ENCODE assay signal across 16 mouse cellular contexts in genomic region chr10:60016223-60016622, GRCm38 (mm10). TPM values are rescaled to one million over a fixed set of nuclear protein-coding genes. Genes with fewer than 3 reads are reported as not detected.
DNase-seq lines count a peak whose midpoint lies in the region; TF ChIP-seq lines count a peak whose summit lies in the region.
"Had no signal": no experiment of that assay in that cellular context is flagged by ENCODE, and none has a peak within 500 bp of the region (broad histone marks: within the 10 kb centered on the region; RNA-seq: fewer than 3 reads in every experiment).

No protein-coding gene starts in this region.

- DNase-seq in CH12.LX (ENCODE audit: extremely low read depth) = no peak
- no peak for DNase-seq in spleen, postnatal 36 days (ENCODE audit: low spot score in 2 of 2)
- DNase-seq: adrenal gland, adult 2 months; adrenal gland, adult 8-10 months; adrenal gland, postnatal 10 days; adrenal gland, postnatal 14 days; adrenal gland, postnatal 25 days; adrenal gland, postnatal 36 days; B cell, adult 2 months; cerebellum, adult 11 months; cerebellum, adult 11-12 months; cerebellum, adult 18-20 months; cerebellum, adult 2 months; cerebellum, adult 8-10 months had no signal

- no peak overlapping the region for H3K4me3 ChIP-seq in CH12.LX (replicated peaks in 1 of 3; ENCODE audit: low read depth in 2 of 3, low read length in 2 of 3, poor library complexity in 1 of 3)

- H3K4me1 ChIP-seq in CH12.LX (ENCODE audit: control insufficient read depth in 1 of 2, insufficient read depth in 2 of 2) = peaks cover 0 to 8% of the 10 kb centered on the region in 2 experiments; a peak in 2 of 4 replicates

- peaks cover 40 to 83% of the 10 kb centered on the region in 2 experiments for H3K36me3 ChIP-seq in CH12.LX (replicated peaks in 1 of 2; ENCODE audit: control insufficient read depth in 1 of 2, insufficient read depth in 1 of 2, low read length in 1 of 2)

- peak overlapping the region; percentile 27 for H3K27ac ChIP-seq in CH12.LX (ENCODE audit: insufficient read depth, low read depth)

- H3K9ac ChIP-seq in CH12.LX (ENCODE audit: insufficient read depth, low read depth) = no peak overlapping the region

- no peak for TF ChIP-seq RAD21 in CH12.LX (IDR thresholded peaks at IDR 0.05; ENCODE audit: low read depth, low read length)

- no peaks in the 10 kb centered on the region for H3K79me2 ChIP-seq in CH12.LX (replicated peaks; ENCODE audit: control insufficient read depth, extremely low read depth, insufficient read depth, poor library complexity, severe bottlenecking)

- in situ Hi-C loops in CH12.LX (cut with MboI; ENCODE audit: low pct_ligation_motif_present, low pct_unique_long_range_greater_than_20kb, low sequenced_read_pairs) = no loop called here

- no peak for TF ChIP-seq POLR2A in CH12.LX (IDR thresholded peaks at IDR 0.05; ENCODE audit: low read depth, low read length)

- H3K27me3 ChIP-seq in CH12.LX (replicated peaks) = no peaks in the 10 kb centered on the region
- H3K27me3 ChIP-seq: Patski had no signal

- dilution Hi-C loops in CH12.LX (cut with MboI; ENCODE audit: extremely low pct_ligation_motif_present, extremely low pct_unique_long_range_greater_than_20kb, low sequenced_read_pairs) = no loop called here

- TF ChIP-seq EP300 in CH12.LX (IDR thresholded peaks at IDR 0.05; ENCODE audit: low read length) = no peak

- H3K4me2 ChIP-seq in CH12.LX (ENCODE audit: insufficient read depth, low read depth, poor library complexity, severe bottlenecking) = peak overlapping the region; percentile 4; the same call in 1 of the 2 replicates

- H3K9me3 ChIP-seq in CH12.LX (replicated peaks; ENCODE audit: low read length) = no peaks in the 10 kb centered on the region
- H3K9me3 ChIP-seq: G1E had no signal

- no peak for TF ChIP-seq CTCF in CH12.LX (conservative IDR thresholded peaks at IDR 0.05 in 1 of 2, IDR thresholded peaks at IDR 0.05 in 1 of 2; ENCODE audit: low read depth in 2 of 2, low read length in 2 of 2)

TF ChIP-seq in CH12.LX, 34 proteins besides CTCF, POLR2A, EP300 and RAD21:
- TF ChIP-seq NELFE (IDR thresholded peaks at IDR 0.05; ENCODE audit: low read depth, low read length) (no peak), KAT2A (IDR thresholded peaks at IDR 0.05; ENCODE audit: insufficient replicate concordance, low read length) (no peak), JUN (IDR thresholded peaks at IDR 0.05; ENCODE audit: insufficient read depth, low read depth, low read length) (peak; percentile 55), JUND (conservative IDR thresholded peaks at IDR 0.05; ENCODE audit: low read depth, low read length) (peak; percentile 79)

RNA-seq across cellular contexts. Expression of gene Anapc16, which starts 13.3 kb away (rescaled TPM):
- 66.4 and 67.6 TPM in 2 replicates for total RNA-seq in CH12.LX (2012; rRNA removed)
- total RNA-seq in CH12.LX (2014; rRNA removed) = 64.9 and 65.3 TPM in 2 replicates
- 43.9 and 50.8 TPM in 2 replicates for polyA plus RNA-seq in CH12.LX (2012; ENCODE audit: insufficient read length, low read depth)

RNA-seq across cellular contexts. Expression of gene Ascc1, which starts 13.6 kb away (rescaled TPM):
- total RNA-seq in CH12.LX (2012; rRNA removed) (18.1 and 25.4 TPM in 2 replicates), CH12.LX (2014; rRNA removed) (20.1 and 21.0 TPM in 2 replicates)
- polyA plus RNA-seq in CH12.LX (2012; ENCODE audit: insufficient read length, low read depth) = 25.5 and 30.7 TPM in 2 replicates
